Comparison of ENCODE assay signal across 33 mouse cellular contexts in genomic region chr8:62962608-62963007, GRCm38 (mm10). TPM values are rescaled to one million over a fixed set of nuclear protein-coding genes. Genes with fewer than 3 reads are reported as not detected.
"Had no signal": no experiment of that assay in that cellular context is flagged by ENCODE, and none has a peak within 500 bp of the region (broad histone marks: within the 10 kb centered on the region; RNA-seq: fewer than 3 reads in every experiment).

No protein-coding gene starts in this region.

- H3K9me3 ChIP-seq: heart, embryonic 10.5 days; heart, embryonic 12.5 days; heart, embryonic 13.5 days; heart, embryonic 15.5 days; hindbrain, embryonic 10.5 days; hindbrain, embryonic 12.5 days; hindbrain, embryonic 13.5 days; hindbrain, embryonic 15.5 days; kidney, embryonic 15.5 days had no signal

- ATAC-seq: hindbrain, embryonic 16.5 days; hindbrain, postnatal 0 days; inflammation-experienced regulatory T-cells, adult 6 months had no signal

- H3K4me2 ChIP-seq: heart, embryonic 11.5 days; heart, embryonic 12.5 days; heart, embryonic 13.5 days; heart, embryonic 15.5 days; hindbrain, embryonic 12.5 days; hindbrain, embryonic 13.5 days; hindbrain, embryonic 14.5 days; hindbrain, embryonic 15.5 days; kidney, embryonic 15.5 days had no signal

- H3K27me3 ChIP-seq: heart, embryonic 12.5 days; heart, embryonic 13.5 days; heart, embryonic 15.5 days; hindbrain, embryonic 12.5 days; hindbrain, embryonic 13.5 days; hindbrain, embryonic 15.5 days; kidney, embryonic 15.5 days had no signal

- DNase-seq: heart, postnatal 10 days; heart, postnatal 14 days; heart, postnatal 36 days; heart, postnatal 4 days; kidney, adult 11 months; kidney, adult 18-20 months; kidney, adult 2 months; kidney, adult 8-10 months; kidney, adult 9 months; kidney, postnatal 10 days; kidney, postnatal 14 days; kidney, postnatal 25 days; kidney, postnatal 36 days; kidney, postnatal 4 days; layer of hippocampus, adult 9-11 months; layer of hippocampus, postnatal 36 days had no signal

- H3K4me3 ChIP-seq: heart, embryonic 10.5 days; heart, embryonic 12.5 days; heart, embryonic 13.5 days; heart, embryonic 15.5 days; hindbrain, embryonic 10.5 days; hindbrain, embryonic 12.5 days; hindbrain, embryonic 13.5 days; hindbrain, embryonic 15.5 days; kidney, embryonic 15.5 days; layer of hippocampus, adult 2 months; left cerebral cortex, adult 2 months had no signal

- H3K27ac ChIP-seq: heart, embryonic 10.5 days; heart, embryonic 13.5 days; heart, embryonic 15.5 days; hindbrain, embryonic 10.5 days; hindbrain, embryonic 12.5 days; hindbrain, embryonic 13.5 days; hindbrain, embryonic 14.5 days; hindbrain, embryonic 15.5 days; hindbrain, postnatal 0 days; kidney, embryonic 15.5 days; kidney, postnatal 0 days; layer of hippocampus, adult 2 months; left cerebral cortex, adult 2 months had no signal

- H3K9ac ChIP-seq: heart, embryonic 12.5 days; heart, embryonic 13.5 days; heart, embryonic 15.5 days; hindbrain, embryonic 12.5 days; hindbrain, embryonic 13.5 days; hindbrain, embryonic 14.5 days; hindbrain, embryonic 15.5 days; kidney, embryonic 15.5 days had no signal

- H3K4me1 ChIP-seq: heart, embryonic 10.5 days; heart, embryonic 12.5 days; heart, embryonic 13.5 days; heart, embryonic 15.5 days; hindbrain, embryonic 10.5 days; hindbrain, embryonic 12.5 days; hindbrain, embryonic 15.5 days; kidney, embryonic 15.5 days had no signal

- H3K36me3 ChIP-seq: heart, embryonic 10.5 days; heart, embryonic 12.5 days; heart, embryonic 13.5 days; heart, embryonic 15.5 days; hindbrain, embryonic 10.5 days; hindbrain, embryonic 12.5 days; hindbrain, embryonic 13.5 days; hindbrain, embryonic 15.5 days; kidney, embryonic 15.5 days had no signal

RNA-seq across cellular contexts. Expression of gene Spock3, which starts 11.8 kb away (rescaled TPM):
- polyA plus RNA-seq: inflammation-experienced regulatory T-cells, adult 6 months had no signal
